Mouse (Mus musculus) MEL (cell line): ENCODE data around the gene Mia3. TPM values are rescaled to one million over a fixed set of nuclear protein-coding genes. Genes with fewer than 3 reads are reported as not detected.
"Not testable (repeated sequence)": the region's sequence is repeated elsewhere in the genome, so short reads cannot be mapped to it uniquely, and the experiment has no call there.

Experiments used
- DNase-seq: peaks from one replicate; pipeline ENCODE4 v3.0.0; 2011; ENCODE audit warnings: low read depth, low spot score
- H3K27ac ChIP-seq: 2 replicates; pipeline ENCODE4 v1.5.1; 2012; ENCODE audit warnings: low read depth, mild to moderate bottlenecking, control low read depth, low read length, moderate library complexity; ENCODE audit not compliant: control insufficient read depth
- H3K27me3 ChIP-seq, 2 experiments: fragments of 150-350 bp in 1 of 2; sonication (generic) in 1 of 2; 2 replicates each; pipeline ENCODE4 v1.6.1; 2012; ENCODE audit warnings: low read length in 2 of 2, mild to moderate bottlenecking in 2 of 2, improper control_type of control experiment in 1 of 2, moderate library complexity in 1 of 2; ENCODE audit not compliant: insufficient read depth in 2 of 2, control insufficient read depth in 1 of 2
- H3K36me3 ChIP-seq, 2 experiments: 2 replicates each; pipeline ENCODE4 v1.6.1; 2012 to 2014; ENCODE audit warnings: low read length in 2 of 2, improper control_type of control experiment in 1 of 2, inconsistent platforms in 1 of 2, mild to moderate bottlenecking in 1 of 2; ENCODE audit not compliant: insufficient read depth in 2 of 2, control insufficient read depth in 1 of 2
- H3K4me1 ChIP-seq, 2 experiments: fragments of 150-350 bp in 1 of 2; sonication (generic) in 1 of 2; 2 replicates each; pipeline ENCODE4 v1.6.1; 2012; ENCODE audit warnings: low read length in 2 of 2, improper control_type of control experiment in 1 of 2, mild to moderate bottlenecking in 1 of 2; ENCODE audit not compliant: insufficient read depth in 2 of 2, control insufficient read depth in 1 of 2
- H3K4me3 ChIP-seq, 2 experiments: fragments of 150-350 bp in 1 of 2; sonication (generic) in 1 of 2; 2 replicates each; pipeline ENCODE4 v1.5.1; 2012; ENCODE audit warnings: low read depth in 2 of 2, low read length in 2 of 2, mild to moderate bottlenecking in 2 of 2, moderate library complexity in 2 of 2, control low read depth in 1 of 2, improper control_type of control experiment in 1 of 2; ENCODE audit not compliant: control insufficient read depth in 1 of 2, insufficient read depth in 1 of 2
- H3K79me2 ChIP-seq: 2 replicates; pipeline ENCODE4 v1.6.1; 2012; ENCODE audit warnings: mild to moderate bottlenecking, low read length, moderate library complexity; ENCODE audit not compliant: control insufficient read depth, poor library complexity, insufficient read depth
- H3K9ac ChIP-seq: 2 replicates; pipeline ENCODE4 v1.6.1; 2012; ENCODE audit warnings: low read depth, mild to moderate bottlenecking, control low read depth, low read length, moderate library complexity; ENCODE audit not compliant: control insufficient read depth, poor library complexity, severe bottlenecking
- H3K9me3 ChIP-seq: fragments of 150-350 bp; sonication (generic); replicated peaks from 2 replicates; pipeline ENCODE4 v1.6.1; 2012; ENCODE audit warnings: mild to moderate bottlenecking, low read length, improper control_type of control experiment, moderate library complexity; ENCODE audit not compliant: insufficient read depth
- BHLHE40 ChIP-seq: IDR thresholded peaks from 2 replicates; pipeline ENCODE4 v1.6.1; 2012; ENCODE audit warnings: low read depth, mild to moderate bottlenecking, inconsistent platforms, low read length, improper control_type of control experiment, borderline replicate concordance
- CHD1 ChIP-seq: IDR thresholded peaks from 2 replicates; pipeline ENCODE4 v1.6.1; 2012; ENCODE audit warnings: low read depth, mild to moderate bottlenecking, inconsistent platforms, low read length, improper control_type of control experiment
- ELF1 ChIP-seq: IDR thresholded peaks from 2 replicates; pipeline ENCODE4 v1.6.1; 2014; ENCODE audit warnings: low read depth, mild to moderate bottlenecking, inconsistent platforms, low read length, improper control_type of control experiment, moderate library complexity
- GATA1 ChIP-seq: IDR thresholded peaks from 2 replicates; pipeline ENCODE4 v1.6.1; 2011; ENCODE audit warnings: low read depth, low read length, improper control_type of control experiment
- MAX ChIP-seq: IDR thresholded peaks from 2 replicates; pipeline ENCODE4 v1.6.1; 2011; ENCODE audit warnings: low read length, improper control_type of control experiment
- MXI1 ChIP-seq: IDR thresholded peaks from 2 replicates; pipeline ENCODE4 v1.6.1; 2011; ENCODE audit warnings: mild to moderate bottlenecking, low read depth, low read length, improper control_type of control experiment
- MYC ChIP-seq: IDR thresholded peaks from 2 replicates; pipeline ENCODE4 v1.6.1; 2011; ENCODE audit warnings: low read depth, mild to moderate bottlenecking, low read length, improper control_type of control experiment, moderate library complexity
- POLR2AphosphoS2 ChIP-seq: IDR thresholded peaks from 2 replicates; pipeline ENCODE4 v1.6.1; 2011; ENCODE audit warnings: low read length, improper control_type of control experiment
- RAD21 ChIP-seq: IDR thresholded peaks from 2 replicates; pipeline ENCODE4 v1.6.1; 2011; ENCODE audit warnings: mild to moderate bottlenecking, low read depth, low read length, improper control_type of control experiment
- SMC3 ChIP-seq: IDR thresholded peaks from 2 replicates; pipeline ENCODE4 v1.6.1; 2011; ENCODE audit warnings: low read depth, low read length, improper control_type of control experiment
- TAL1 ChIP-seq: IDR thresholded peaks from 2 replicates; pipeline ENCODE4 v1.6.1; 2012; ENCODE audit warnings: mild to moderate bottlenecking, inconsistent platforms, low read length, moderate library complexity, mixed read lengths
- UBTF ChIP-seq: IDR thresholded peaks from 2 replicates; pipeline ENCODE4 v1.6.1; 2012; ENCODE audit warnings: low read depth, mild to moderate bottlenecking, inconsistent platforms, low read length, improper control_type of control experiment, moderate library complexity, borderline replicate concordance; ENCODE audit not compliant: insufficient read depth
- USF2 ChIP-seq, 2 experiments: IDR thresholded peaks; 2 replicates each; pipeline ENCODE4 v1.6.1; 2011 to 2012; ENCODE audit warnings: improper control_type of control experiment in 2 of 2, low read length in 2 of 2, borderline replicate concordance in 1 of 2, inconsistent platforms in 1 of 2, low read depth in 1 of 2, mild to moderate bottlenecking in 1 of 2; ENCODE audit not compliant: insufficient read depth in 1 of 2
- polyA plus RNA-seq, 2 experiments: library from polyadenylated mRNA; stranded (reverse) in 1 of 2; unstranded in 1 of 2; fragments of >175 nt in 1 of 2; fragments of >200 nt in 1 of 2; gene quantifications; 2 replicates each; pipeline versions ENCODE4 v1.2.1 to v1.2.4; 2012; ENCODE audit warnings: low replicate concordance in 2 of 2, low read depth in 1 of 2; ENCODE audit not compliant: insufficient read length in 2 of 2, insufficient read depth in 1 of 2, missing spikeins in 1 of 2
- total RNA-seq: library from RNA; depleted of rRNA; stranded (reverse); fragments of 300-350 nt; gene quantifications from 2 replicates; pipeline ENCODE4 v1.2.3, GENCODE M21; 2012

Mia3 gene
- total and polyA plus RNA-seq, 3 experiments = 47.6 to 50.1 TPM; not detected in 1

- no peak overlapping the region for H3K27ac ChIP-seq
- no peak for DNase-seq
- H3K9me3 ChIP-seq = no peaks in the 10 kb centered on the region
- no peak overlapping the region for H3K9ac ChIP-seq
- H3K4me1 ChIP-seq = 0 out of 4 replicates have a peak, but pooled peaks cover 0 to 9% of the 10 kb centered on the region in 2 experiments
- no peak for TF ChIP-seq USF2 (IDR thresholded peaks at IDR 0.05; ENCODE audit: borderline replicate concordance in 1 of 2, insufficient read depth in 1 of 2, low read depth in 1 of 2, low read length in 2 of 2)
- no peak for TF ChIP-seq RAD21
- no peak for TF ChIP-seq MAX
- no peak for TF ChIP-seq POLR2AphosphoS2
- no peak for TF ChIP-seq MYC
- no peak for TF ChIP-seq GATA1
- TF ChIP-seq SMC3 = no peak
- TF ChIP-seq BHLHE40 = no peak
- H3K36me3 ChIP-seq = no peaks in the 10 kb centered on the region; a peak in 1 of 4 replicates
- no peaks in the 10 kb centered on the region for H3K79me2 ChIP-seq
- no peak overlapping the region for H3K4me3 ChIP-seq
- H3K27me3 ChIP-seq = peaks cover 2 to 15% of the 10 kb centered on the region in 2 experiments
Measured at GRCm38 (mm10) chr1:183381816-183382215, 12.5 kb upstream of the Mia3 start.

DNA sequence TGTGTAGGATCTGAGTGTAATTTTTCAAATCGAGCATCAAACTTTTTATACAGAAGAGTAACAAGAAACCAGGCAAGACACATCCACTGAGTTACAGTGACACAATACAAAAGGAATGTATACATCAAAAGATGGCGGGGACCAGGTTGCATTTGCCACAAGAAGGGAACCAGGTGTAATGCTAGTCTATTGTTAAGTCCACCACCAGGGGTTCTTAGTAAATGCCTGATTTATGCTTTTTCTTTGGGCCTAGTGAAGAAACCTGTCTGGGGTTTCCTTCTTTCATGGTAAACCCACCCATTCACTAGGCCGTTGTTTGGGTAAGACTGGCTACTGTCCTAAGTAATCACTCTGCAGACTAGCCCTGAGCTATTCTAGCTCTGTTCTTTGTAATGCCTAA lies 10.0 kb upstream of the Mia3 start:
- not testable (repeated sequence) for H3K27ac ChIP-seq, H3K36me3 ChIP-seq, H3K9me3 ChIP-seq, H3K4me3 ChIP-seq, DNase-seq, H3K79me2 ChIP-seq, H3K4me1 ChIP-seq, H3K9ac ChIP-seq
- peaks cover 2 to 13% of the 10 kb centered on the region in 2 experiments for H3K27me3 ChIP-seq

- DNase-seq = peak; percentile 37
- no peaks in the 10 kb centered on the region for H3K79me2 ChIP-seq
- 0 out of 4 replicates have a peak, but pooled peaks cover 0 to 9% of the 10 kb centered on the region in 2 experiments for H3K4me1 ChIP-seq
- H3K36me3 ChIP-seq = no peaks in the 10 kb centered on the region; a peak in 1 of 4 replicates
- no peak overlapping the region for H3K27ac ChIP-seq
- peaks cover 2 to 15% of the 10 kb centered on the region in 2 experiments for H3K27me3 ChIP-seq
- H3K9me3 ChIP-seq = no peaks in the 10 kb centered on the region
- H3K4me3 ChIP-seq = no peak overlapping the region
- H3K9ac ChIP-seq = no peak overlapping the region
- no peak for TF ChIP-seq ELF1
- TF ChIP-seq TAL1 = no peak
- TF ChIP-seq CHD1 = no peak
- TF ChIP-seq MXI1 = no peak
- no peak for TF ChIP-seq UBTF
- no peak for TF ChIP-seq USF2 (IDR thresholded peaks at IDR 0.05; ENCODE audit: borderline replicate concordance in 1 of 2, insufficient read depth in 1 of 2, low read depth in 1 of 2, low read length in 2 of 2)
Measured at GRCm38 (mm10) chr1:183378321-183378941, 9.1 kb upstream of the Mia3 start.
